Mouse (Mus musculus): Measurements from ENCODE around the gene Morc2a. TPM values are rescaled to one million over a fixed set of nuclear protein-coding genes. Genes with fewer than 3 reads are reported as not detected.
A peak's percentile ranks its signal among the peaks of the same experiment; 100 is the strongest.

Gene Morc2a
- polyA plus RNA-seq, 1 experiment from 2014 or later: 46.8 TPM

DNA sequence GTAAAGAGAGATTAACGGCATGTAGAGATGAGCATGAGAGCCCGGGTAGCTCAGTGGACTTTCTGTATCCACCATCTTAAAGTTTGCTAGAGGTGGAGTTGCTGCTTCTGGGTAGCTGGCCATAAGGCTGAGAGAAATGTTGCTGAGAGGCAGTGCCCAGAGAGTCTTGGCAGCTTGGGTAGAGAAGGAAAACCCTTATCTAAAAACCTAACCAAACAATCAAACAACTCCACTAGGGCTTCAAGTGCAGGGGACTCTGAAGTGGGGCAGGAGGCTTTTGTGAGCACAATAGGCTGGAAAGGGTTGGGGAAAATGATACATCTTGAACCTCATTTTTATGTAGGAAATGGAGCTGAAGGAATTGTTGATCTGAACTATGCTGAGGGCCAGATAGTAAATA is 37.3 kb downstream of the Morc2a start:
- Histone ChIP-seq H3K9me3 (no peaks in the 10 kb centered on the region), H3K36me3 (replicated peaks) (peaks cover 100% of the 10 kb centered on the region), H3K4me1 (no peaks in the 10 kb centered on the region), H3K27me3 (replicated peaks; ENCODE audit: low read depth, poor library complexity, severe bottlenecking) (no peaks in the 10 kb centered on the region), H3K4me3 (no peak overlapping the region), H3K27ac (replicated peaks) (no peak overlapping the region)
- DNase-seq (ENCODE audit: low spot score): no peak
- 98% methylated on average over 2 of the region's 2 CpGs for WGBS

DNA sequence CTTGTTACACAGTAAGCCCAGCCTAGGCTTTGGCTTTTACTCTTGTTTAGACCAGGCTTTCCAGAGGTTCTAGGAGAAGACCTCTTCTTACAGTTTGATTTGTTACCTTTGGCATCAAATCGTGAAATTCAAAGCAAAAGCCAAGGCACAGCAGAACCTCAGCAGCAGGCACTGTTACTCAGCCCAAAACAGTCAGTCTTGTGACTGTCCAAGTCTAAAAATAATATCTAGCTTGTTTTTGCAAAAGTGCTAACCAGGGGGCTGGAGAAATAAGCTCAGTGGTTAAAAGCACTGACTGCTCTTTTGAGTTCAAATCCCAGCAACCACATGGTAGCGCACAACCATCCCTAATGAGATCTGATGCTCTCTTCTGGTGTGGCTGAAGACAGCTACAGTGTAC is 37.9 kb downstream of the Morc2a start:
- no peaks in the 10 kb centered on the region for H3K4me1 ChIP-seq
- H3K27ac ChIP-seq (replicated peaks): no peak overlapping the region
- 90% methylated on average over 2 of the region's 2 CpGs for WGBS
- H3K9me3 ChIP-seq: no peaks in the 10 kb centered on the region
- H3K36me3 ChIP-seq (replicated peaks): peaks cover 100% of the 10 kb centered on the region
- H3K27me3 ChIP-seq (replicated peaks; ENCODE audit: low read depth, poor library complexity, severe bottlenecking): no peaks in the 10 kb centered on the region
- DNase-seq (ENCODE audit: low spot score): no peak
- no peak overlapping the region for H3K4me3 ChIP-seq

DNA sequence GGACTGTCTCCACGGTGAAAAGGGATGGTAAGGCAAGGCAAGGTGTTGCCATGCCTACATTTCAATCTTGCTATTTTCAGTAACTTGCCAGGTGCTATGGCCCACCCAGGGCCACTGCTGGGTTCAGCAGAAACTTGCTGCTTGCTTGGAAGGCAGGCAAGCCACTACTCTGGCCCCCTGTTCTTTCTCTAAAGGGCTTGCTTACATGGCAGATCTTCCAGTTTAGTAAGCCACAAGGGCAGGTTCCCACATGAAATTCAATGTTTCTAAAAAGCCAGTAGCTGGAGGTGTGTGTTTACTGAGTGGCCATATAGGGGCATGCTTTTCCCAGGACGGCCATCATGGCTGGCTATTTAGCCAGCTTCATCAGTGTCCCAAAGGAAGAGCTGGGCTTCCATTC is 42.8 kb downstream of the Morc2a start:
- no peaks in the 10 kb centered on the region for H3K4me1 ChIP-seq
- H3K9me3 ChIP-seq: no peaks in the 10 kb centered on the region
- no peak for DNase-seq (ENCODE audit: low spot score)
- no peaks in the 10 kb centered on the region for H3K27me3 ChIP-seq (replicated peaks; ENCODE audit: low read depth, poor library complexity, severe bottlenecking)
- 88% methylated on average over 2 of the region's 2 CpGs for WGBS
- peaks cover 75% of the 10 kb centered on the region for H3K36me3 ChIP-seq (replicated peaks)
- no peak overlapping the region for H3K4me3 ChIP-seq
- no peak overlapping the region for H3K27ac ChIP-seq (replicated peaks)

DNA sequence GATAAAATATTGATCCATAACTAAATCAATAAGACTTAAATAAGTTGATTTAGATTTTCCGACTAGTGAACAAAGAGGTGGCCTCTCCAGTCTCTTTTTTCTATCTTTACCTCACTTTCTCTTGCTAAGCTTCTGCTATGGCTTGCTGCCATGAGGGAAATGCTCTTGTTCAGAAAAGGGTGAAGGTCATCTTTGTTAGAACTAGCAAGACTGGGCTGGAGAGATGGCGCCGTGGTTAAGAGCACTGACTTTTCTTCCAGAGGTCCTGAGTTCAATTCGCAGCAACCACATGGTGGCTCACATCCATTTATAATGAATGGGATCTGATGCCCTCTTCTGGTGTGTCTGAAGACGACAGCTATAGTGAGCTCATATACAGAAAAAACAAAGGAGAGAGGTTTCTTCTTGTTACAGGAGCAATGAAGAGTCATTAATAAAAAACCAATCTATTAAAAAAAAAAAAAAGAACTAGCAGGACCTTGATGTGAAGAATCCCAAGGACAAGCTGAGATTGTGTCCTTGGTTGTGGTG is 47.2 kb downstream of the Morc2a start:
- Histone ChIP-seq H3K36me3 (replicated peaks) (peaks cover 35% of the 10 kb centered on the region), H3K4me1 (no peaks in the 10 kb centered on the region), H3K27ac (replicated peaks) (no peak overlapping the region), H3K27me3 (replicated peaks; ENCODE audit: low read depth, poor library complexity, severe bottlenecking) (no peaks in the 10 kb centered on the region), H3K9me3 (no peaks in the 10 kb centered on the region), H3K4me3 (no peak overlapping the region)
- 82% methylated on average over 5 of the region's 5 CpGs for WGBS
- no peak for DNase-seq (ENCODE audit: low spot score)

DNA sequence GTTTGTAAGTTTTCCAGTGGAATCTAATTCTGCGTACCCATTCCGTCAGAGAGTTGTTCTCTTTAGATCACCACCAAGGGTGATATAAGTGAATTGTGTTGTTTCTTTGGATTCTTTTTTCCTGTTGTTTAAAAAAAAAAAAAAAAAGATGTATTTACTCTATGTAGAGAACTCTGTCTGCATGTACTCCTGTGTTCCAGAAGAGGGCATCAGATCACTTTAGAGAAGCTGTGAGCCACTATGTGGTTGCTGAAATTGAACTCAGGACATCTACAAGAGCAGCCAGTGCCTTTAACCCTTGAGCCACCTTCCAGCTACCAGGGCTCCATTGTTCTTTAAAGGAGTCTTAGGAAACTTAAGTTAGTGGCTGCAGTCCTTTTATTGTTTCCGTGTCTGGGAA is 48.5 kb downstream of the Morc2a start:
- Histone ChIP-seq H3K4me3 (no peak overlapping the region), H3K27me3 (replicated peaks; ENCODE audit: low read depth, poor library complexity, severe bottlenecking) (no peaks in the 10 kb centered on the region), H3K4me1 (no peaks in the 10 kb centered on the region), H3K36me3 (replicated peaks) (peaks cover 22% of the 10 kb centered on the region), H3K27ac (replicated peaks) (no peak overlapping the region), H3K9me3 (no peaks in the 10 kb centered on the region)
- 87% methylated on average over 3 of the region's 3 CpGs for WGBS
- DNase-seq (ENCODE audit: low spot score): no peak

DNA sequence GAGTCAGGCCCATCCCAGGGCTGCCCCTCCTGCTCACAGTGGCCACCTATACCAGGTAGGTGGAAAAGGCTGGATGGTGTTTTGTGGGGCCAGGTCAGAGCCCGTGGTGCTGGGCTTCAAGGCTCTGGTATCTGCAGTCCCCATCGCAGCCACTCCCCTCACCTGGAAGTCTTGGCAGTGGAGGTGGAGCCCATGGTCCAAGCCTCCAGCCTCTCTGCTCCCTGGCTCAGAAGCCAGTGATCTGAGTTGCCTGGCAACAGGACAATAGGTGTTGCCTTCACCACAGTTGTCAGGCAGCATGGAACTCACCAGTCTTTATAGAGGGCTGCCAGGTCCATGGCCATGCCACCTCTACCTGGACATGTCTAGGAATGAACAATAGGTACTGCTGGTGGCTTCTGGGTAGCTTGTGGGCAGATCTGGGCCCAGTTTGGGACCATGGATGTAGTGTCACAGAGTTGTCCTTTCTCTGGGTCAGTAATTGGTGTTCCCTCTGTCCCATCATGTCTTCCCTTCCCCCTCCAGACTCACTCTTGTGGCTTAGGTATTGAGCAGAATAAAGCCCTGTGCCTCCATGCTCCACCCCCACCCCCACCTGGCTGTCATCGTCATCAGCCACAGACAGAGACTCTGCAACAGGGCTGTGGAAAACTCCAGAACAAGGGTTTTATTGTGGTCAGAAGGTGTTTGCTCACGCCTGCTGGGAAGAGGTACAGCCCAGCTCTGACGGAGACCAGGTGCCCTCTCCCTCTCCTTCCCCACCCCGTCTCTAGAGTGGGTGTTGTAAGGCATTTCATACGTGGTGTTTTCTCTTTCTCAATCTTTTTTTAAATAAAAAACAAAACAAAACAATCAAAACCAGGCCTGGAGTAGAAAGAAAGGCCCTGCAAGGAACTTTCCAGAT is 54.4 kb downstream of the Morc2a start:
- H3K9me3 ChIP-seq: no peaks in the 10 kb centered on the region
- H3K4me3 ChIP-seq: no peak overlapping the region
- peaks cover 11% of the 10 kb centered on the region for H3K4me1 ChIP-seq
- WGBS: 76% methylated on average over 7 of the region's 7 CpGs
- H3K27me3 ChIP-seq (replicated peaks; ENCODE audit: low read depth, poor library complexity, severe bottlenecking): peaks cover 12% of the 10 kb centered on the region
- no peak overlapping the region for H3K27ac ChIP-seq (replicated peaks)
- H3K36me3 ChIP-seq (replicated peaks): peaks cover 4% of the 10 kb centered on the region; the same call in 1 of the 2 replicates
- no peak for DNase-seq (ENCODE audit: low spot score)

DNA sequence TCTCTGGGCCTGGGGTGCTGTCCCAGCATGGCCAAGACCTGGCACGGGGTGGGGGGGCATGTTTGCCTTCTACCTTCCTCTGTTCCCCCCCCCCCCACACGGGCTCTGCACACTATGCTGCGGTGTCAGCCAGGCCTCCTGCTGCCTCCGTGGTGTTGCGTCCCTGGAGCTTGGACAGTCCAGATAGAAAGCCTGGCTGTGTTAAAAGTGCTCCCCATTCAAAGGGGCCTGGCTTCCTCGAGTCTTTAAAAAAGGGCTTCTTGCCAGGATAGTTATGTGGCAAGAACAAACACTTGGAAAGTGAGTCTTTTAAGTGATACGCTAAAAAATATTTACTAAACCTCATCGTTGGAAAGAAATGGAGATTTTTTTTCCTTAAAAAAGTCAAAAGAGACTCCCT is 55.4 kb downstream of the Morc2a start:
- peaks cover 11% of the 10 kb centered on the region for H3K4me1 ChIP-seq
- peaks cover 4% of the 10 kb centered on the region; the same call in 1 of the 2 replicates for H3K36me3 ChIP-seq (replicated peaks)
- H3K27me3 ChIP-seq (replicated peaks; ENCODE audit: low read depth, poor library complexity, severe bottlenecking): peaks cover 12% of the 10 kb centered on the region
- H3K9me3 ChIP-seq: no peaks in the 10 kb centered on the region
- no peak overlapping the region for H3K4me3 ChIP-seq
- no peak for DNase-seq (ENCODE audit: low spot score)
- no peak overlapping the region for H3K27ac ChIP-seq (replicated peaks)
- 82% methylated on average over 8 of the region's 8 CpGs for WGBS

DNA sequence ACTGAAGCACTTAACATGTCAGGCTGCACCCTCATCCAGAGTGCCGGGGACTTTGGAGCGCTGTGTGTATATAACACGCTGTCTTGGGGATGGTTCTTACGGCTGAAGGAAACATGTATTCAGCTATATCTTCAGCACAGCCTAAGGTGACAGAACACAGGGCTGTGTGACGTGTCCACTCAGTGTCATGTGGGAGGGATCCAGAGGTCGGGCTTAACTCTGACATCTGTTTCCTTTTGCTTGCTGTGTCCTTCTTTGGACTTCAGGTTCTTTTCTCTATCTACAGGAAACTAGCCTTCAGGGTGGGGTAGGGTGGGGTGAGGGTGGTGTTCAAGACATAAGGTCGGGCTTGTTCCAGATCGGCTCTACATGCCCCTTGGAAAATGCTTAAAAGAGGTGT is 58.1 kb downstream of the Morc2a start:
- Histone ChIP-seq H3K27ac (replicated peaks) (no peak overlapping the region), H3K9me3 (no peaks in the 10 kb centered on the region), H3K36me3 (replicated peaks) (no peaks in the 10 kb centered on the region), H3K4me3 (no peak overlapping the region), H3K27me3 (replicated peaks; ENCODE audit: low read depth, poor library complexity, severe bottlenecking) (peaks cover 12% of the 10 kb centered on the region), H3K4me1 (peaks cover 11% of the 10 kb centered on the region)
- WGBS: 77% methylated on average over 8 of the region's 8 CpGs
- DNase-seq (ENCODE audit: low spot score): no peak

DNA sequence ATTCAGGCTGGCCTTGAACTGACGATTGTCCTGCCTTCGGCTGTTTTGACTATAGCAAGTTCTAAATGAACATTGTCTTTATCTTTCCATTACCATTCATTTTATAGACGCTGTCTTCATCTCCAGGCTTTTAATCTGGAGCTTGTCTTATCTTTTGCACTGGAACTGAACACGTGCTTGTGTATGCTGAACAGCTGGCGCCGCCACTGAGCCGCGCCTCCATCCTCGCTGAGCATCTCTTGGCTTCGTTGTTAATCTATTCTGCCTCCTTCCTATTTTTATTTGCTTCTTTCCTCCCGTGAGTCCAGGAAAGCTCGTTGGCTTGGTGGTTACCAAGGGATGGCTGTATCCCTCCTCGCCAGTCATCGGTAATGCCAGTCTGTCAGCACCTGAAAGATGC is 61.2 kb downstream of the Morc2a start:
- no peak for DNase-seq (ENCODE audit: low spot score)
- Histone ChIP-seq H3K4me1 (peaks cover 5% of the 10 kb centered on the region), H3K36me3 (replicated peaks) (no peaks in the 10 kb centered on the region), H3K27me3 (replicated peaks; ENCODE audit: low read depth, poor library complexity, severe bottlenecking) (peaks cover 6% of the 10 kb centered on the region), H3K4me3 (no peak overlapping the region), H3K9me3 (no peaks in the 10 kb centered on the region), H3K27ac (replicated peaks) (no peak overlapping the region)
- 84% methylated on average over 14 of the region's 14 CpGs for WGBS

DNA sequence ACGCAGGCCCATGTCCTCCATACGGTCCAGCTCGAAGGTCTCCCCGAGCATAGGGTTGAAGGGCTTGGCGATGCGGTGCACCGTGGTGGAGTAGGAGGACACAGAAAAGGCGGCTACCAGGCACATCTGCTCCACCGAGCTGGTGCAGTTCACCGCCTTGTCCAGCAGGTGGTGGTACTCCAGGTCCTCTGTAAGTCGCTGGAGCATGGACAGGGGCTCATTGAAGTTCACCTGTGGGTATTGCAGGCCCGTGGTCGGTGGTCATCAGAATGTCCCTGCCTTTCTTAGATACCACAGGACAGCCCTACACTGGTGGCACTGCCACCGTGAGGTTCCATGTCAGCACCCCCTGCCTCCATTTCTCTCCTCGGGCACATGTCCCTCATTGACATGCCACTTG is 65.5 kb downstream of the Morc2a start:
- Histone ChIP-seq H3K4me1 (no peaks in the 10 kb centered on the region), H3K27me3 (replicated peaks; ENCODE audit: low read depth, poor library complexity, severe bottlenecking) (no peaks in the 10 kb centered on the region), H3K9me3 (no peaks in the 10 kb centered on the region), H3K4me3 (no peak overlapping the region), H3K36me3 (replicated peaks) (no peaks in the 10 kb centered on the region), H3K27ac (replicated peaks) (no peak overlapping the region)
- peak; percentile 72 for DNase-seq (ENCODE audit: low spot score)
- WGBS: 44% methylated on average over 15 of the region's 15 CpGs

DNA sequence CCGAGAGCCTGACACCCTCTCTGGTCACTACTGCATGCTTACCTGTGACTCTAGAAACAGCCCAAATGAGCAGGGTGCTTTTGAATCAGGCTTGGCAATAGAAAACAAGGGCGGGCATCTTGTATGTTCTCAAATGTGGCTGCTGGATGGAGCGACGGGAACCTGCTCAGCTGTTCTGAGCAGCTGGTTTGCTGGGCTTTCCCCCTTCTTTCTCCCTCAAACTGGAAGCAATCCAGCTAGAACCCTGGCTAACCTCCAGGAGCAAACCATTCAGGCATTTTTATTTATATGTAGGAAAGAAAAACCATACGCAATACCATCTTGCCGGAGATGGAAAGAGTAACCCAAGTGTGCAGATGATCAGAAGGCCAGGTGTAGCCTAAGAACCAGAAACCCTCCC is 67.7 kb downstream of the Morc2a start:
- Histone ChIP-seq H3K9me3 (no peaks in the 10 kb centered on the region), H3K27me3 (replicated peaks; ENCODE audit: low read depth, poor library complexity, severe bottlenecking) (no peaks in the 10 kb centered on the region), H3K27ac (replicated peaks) (no peak overlapping the region), H3K4me1 (no peaks in the 10 kb centered on the region), H3K36me3 (replicated peaks) (no peaks in the 10 kb centered on the region), H3K4me3 (no peak overlapping the region)
- no peak for DNase-seq (ENCODE audit: low spot score)
- WGBS: 91% methylated on average over 6 of the region's 6 CpGs

DNA sequence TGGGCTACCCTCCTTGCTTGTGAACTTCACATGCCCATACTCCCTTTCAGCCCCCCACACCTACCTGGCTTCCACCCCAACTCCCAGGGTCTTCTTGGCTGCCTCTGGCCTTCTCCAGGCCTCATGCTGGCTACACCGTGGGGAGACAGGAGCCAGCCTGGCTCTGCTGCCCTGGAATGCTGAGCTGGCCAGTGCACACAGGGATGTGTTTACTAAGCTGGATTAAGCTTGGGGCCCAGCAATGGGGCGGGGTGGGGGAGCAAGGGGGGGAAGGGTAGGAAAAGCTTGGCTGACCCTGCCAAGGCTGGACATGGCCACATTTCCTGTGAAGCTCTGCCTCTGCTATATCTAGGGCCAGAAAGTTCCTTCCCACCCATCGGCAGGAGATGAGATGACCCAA is 73.0 kb downstream of the Morc2a start:
- no peaks in the 10 kb centered on the region for H3K27me3 ChIP-seq (replicated peaks; ENCODE audit: low read depth, poor library complexity, severe bottlenecking)
- no peak for DNase-seq (ENCODE audit: low spot score)
- H3K27ac ChIP-seq (replicated peaks): no peak overlapping the region; the same call in 1 of the 2 replicates
- H3K4me1 ChIP-seq: peaks cover 12% of the 10 kb centered on the region
- H3K4me3 ChIP-seq: no peak overlapping the region
- no peaks in the 10 kb centered on the region for H3K36me3 ChIP-seq (replicated peaks)
- WGBS: 48% methylated on average over 3 of the region's 3 CpGs
- H3K9me3 ChIP-seq: no peaks in the 10 kb centered on the region

DNA sequence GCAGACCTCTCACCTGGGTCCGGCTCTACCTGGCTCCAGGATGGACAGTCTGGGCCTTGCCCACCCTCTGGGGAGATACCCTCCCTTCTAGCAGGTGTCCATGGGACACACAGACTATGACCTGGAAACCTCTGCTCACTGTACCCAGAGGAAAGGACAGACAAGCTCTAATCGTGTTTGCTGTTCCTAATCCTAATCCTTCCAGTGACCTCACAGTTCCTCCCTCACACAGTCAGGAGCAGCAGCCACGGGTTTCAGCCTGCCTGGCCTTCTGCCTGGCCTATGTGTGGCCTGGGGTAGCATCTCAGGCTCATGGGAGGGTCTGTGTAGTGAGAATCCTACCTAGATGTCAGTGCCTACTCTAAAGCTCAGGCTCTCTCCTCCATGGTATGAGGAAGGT is 73.9 kb downstream of the Morc2a start:
- no peaks in the 10 kb centered on the region for H3K36me3 ChIP-seq (replicated peaks)
- DNase-seq (ENCODE audit: low spot score): no peak
- H3K4me3 ChIP-seq: no peak overlapping the region
- no peaks in the 10 kb centered on the region for H3K27me3 ChIP-seq (replicated peaks; ENCODE audit: low read depth, poor library complexity, severe bottlenecking)
- H3K27ac ChIP-seq (replicated peaks): no peak overlapping the region
- no peaks in the 10 kb centered on the region for H3K9me3 ChIP-seq
- peaks cover 12% of the 10 kb centered on the region for H3K4me1 ChIP-seq
- 57% methylated on average over 3 of the region's 3 CpGs for WGBS

Measured in embryonic facial prominence, embryonic 10.5 days (tissue).